Mouse (Mus musculus) layer of hippocampus, adult 9-11 months (tissue): ENCODE measurements around the gene Dock1.

ENCODE experiments used
- DNase-seq: peaks from one replicate; pipeline ENCODE4 v3.0.0; 2022

Dock1 gene

DNA sequence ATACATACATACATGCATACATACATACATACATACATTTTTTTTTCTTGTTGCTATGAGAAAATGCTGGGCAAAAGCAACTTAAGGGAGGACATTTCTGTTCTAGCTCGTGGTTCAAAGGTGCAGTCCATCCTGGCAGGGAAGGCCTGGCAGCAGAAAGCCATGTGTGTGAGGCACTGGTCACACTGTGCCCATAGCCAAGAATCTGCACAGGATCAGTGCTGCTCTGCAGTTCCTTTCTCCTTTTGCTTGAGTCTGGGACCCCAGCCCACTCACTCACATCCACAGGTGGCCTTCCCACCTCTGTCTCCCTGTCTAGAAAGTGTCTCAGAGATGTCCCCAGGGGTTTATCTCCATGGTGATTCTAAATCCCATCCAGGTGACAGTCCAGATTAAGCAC lies 331.8 kb downstream of the Dock1 start:
- no peak for DNase-seq

GRCm38 (mm10) chr7:135002891-135003290 lies 332.4 kb downstream of the Dock1 start:
- DNase-seq: no peak

- DNase-seq: no peak
These were observed 335.6 kb downstream of the Dock1 start for GRCm38 (mm10) chr7:135005964-135006560.

DNA sequence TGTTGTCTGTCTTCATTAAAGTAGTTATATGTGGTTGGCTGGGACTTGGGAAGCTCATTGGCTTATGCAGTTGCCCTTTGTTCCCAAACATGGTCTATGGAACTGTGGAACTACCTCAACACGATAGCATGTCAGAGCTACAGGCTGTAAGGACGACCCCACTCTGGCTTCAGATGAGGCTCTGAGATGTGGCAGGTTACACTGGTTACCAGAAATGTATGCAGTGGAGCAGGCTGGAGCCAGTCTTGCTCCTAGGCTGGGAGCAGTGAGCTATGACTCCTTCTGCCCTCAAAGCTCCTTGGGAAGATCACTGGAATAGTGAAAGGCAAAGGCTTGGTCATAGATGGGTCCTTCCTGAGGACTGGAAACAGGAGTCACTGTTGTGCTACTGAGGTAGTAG lies 337.6 kb downstream of the Dock1 start:
- no peak for DNase-seq

DNA sequence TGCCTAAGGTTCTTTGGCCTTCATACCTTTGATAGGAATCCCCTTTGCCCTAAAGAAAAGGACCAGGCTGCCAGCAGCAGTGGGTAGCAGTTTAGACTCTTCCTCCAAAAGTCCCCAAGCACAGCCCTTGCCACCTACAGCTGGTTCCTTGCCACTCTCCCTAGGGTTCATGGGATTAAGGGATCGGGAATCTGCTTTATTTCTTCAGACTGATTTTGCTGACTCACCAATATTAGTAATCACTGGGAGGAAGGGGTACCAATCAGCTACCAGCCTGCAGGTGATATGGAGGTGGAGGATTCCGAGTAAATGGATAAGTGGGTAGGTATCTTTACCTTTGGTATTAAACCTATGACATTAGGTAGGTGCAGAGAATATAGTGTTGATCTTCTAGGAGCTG lies 340.5 kb downstream of the Dock1 start:
- DNase-seq: no peak

DNA sequence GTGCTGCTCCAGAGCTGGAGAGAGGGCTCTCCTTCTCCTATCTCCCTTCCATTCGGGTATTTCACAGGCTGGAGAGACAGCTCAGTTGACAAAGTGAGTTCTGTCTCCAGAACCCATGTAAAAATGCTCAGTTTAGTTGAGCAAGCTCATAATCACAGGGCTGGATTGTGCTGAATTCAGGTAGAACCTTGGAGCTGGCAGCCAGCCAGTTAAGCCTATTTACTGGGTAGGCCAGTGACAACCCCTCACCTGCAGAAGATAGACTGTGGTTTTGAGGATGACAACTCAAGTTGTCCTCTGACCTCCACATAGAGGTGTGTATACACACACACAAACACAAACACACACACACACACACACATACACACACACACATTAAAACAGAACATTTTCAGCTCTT lies 347.1 kb downstream of the Dock1 start:
- DNase-seq: no peak

DNA sequence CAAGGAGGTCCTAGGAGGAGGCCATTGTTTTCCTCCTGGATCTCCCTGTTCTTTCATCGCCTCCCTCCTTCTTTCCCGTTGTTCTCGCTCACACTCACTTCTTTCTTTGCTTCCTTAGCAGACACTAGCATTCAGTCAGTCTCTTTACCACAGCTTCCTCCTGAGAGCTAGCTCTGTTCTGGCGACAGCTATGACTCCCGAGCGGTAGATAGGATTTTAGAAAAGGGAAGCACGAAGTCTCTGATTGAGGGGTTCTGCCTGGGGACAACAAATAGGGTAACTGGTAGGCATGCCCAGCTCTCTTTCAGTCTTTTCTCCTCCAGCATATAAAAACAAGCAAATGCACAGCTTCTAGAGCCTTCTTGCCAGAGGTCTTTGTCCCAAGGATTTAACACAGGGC lies 350.3 kb downstream of the Dock1 start:
- DNase-seq: no peak

- DNase-seq: no peak
These were observed 351.2 kb downstream of the Dock1 start for GRCm38 (mm10) chr7:135021544-135022100.

DNA sequence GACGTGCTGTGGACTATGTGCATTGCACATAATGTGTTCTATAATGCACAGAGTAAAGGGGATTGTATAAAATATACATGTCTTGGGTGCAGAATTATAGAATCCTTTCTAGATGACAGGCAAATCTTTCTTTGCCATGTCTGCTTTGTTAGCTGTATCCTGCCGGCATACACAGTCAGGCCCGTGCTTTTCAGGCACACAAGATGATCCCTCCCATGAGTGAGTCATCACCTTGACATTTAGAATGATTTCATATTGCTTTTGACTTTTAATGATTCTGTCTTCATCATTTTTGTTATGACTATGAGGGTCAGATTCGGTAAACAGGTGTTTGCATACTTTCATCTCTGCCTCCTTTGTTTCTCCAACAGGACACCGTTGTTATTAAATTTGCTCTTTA lies 354.1 kb downstream of the Dock1 start:
- no peak for DNase-seq

DNA sequence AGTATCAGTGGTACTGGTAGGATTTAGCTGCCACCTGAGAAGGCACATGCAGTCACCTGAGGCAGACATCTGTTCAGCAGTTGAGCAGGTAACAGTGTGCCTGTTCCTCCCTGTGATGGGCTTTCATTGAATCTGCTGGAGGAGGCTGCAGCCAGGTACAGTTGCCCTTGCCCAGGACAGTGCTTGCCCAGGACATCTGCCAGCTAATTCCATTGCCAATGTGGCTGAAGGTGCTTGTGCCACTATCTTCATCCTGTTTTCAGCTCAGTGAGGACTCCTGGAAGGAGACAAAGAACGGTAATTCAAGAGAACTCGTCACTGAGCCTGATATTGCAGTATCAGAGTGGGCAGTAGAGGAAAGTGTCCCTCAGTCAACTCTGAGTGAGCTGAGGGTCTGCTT lies 358.3 kb downstream of the Dock1 start:
- no peak for DNase-seq

GRCm38 (mm10) chr7:135029136-135029535 lies 358.7 kb downstream of the Dock1 start:
- DNase-seq: peak; percentile 10

- DNase-seq: no peak
These were observed 361.0 kb downstream of the Dock1 start for GRCm38 (mm10) chr7:135031466-135031865.

GRCm38 (mm10) chr7:135034811-135035210 lies 364.4 kb downstream of the Dock1 start:
- no peak for DNase-seq

- no peak for DNase-seq
These were observed 365.2 kb downstream of the Dock1 start for GRCm38 (mm10) chr7:135035651-135036050.

GRCm38 (mm10) chr7:135038930-135039329 lies 368.5 kb downstream of the Dock1 start:
- DNase-seq: no peak

DNA sequence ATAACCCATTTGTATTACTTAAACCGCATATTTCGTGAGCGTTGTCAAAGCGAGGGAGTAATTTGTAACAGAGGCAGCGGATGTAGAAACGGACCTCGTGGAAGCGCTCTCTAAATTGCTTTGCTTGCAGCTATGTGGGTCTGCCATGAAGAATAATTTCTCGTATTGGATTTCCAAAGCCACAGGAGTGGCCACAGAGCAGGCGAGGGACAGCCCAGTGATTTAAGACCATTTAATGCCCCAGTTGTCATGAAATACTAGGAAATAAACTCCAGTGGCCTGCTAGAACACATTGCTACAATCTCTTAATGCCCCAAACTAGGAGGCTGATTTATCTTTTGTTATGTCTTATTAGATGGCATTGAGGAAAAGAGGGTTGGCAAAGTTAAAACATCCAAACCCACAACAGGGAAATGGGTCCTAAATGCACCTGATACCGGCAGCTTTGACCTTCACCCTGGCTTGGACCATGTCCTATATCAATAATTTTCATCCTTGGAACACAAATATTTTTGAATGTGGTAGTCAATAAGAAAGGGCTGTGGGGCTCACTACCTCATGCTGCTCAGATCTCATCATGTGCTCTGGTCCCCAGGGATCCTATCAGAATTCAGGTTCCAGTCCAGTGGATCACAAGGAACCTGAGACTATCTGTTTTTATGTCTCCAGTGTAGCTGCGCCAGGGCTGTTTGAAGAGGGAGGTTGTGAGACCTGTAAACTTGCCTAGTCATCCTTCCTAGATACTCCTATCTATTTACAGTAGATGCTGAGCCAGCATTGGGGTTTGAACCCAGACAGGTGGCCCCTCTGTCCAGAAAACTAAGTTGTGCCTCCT lies 373.7 kb downstream of the Dock1 start:
- no peak for DNase-seq

- DNase-seq: no peak
These were observed 379.0 kb downstream of the Dock1 start for GRCm38 (mm10) chr7:135049416-135049815.

- DNase-seq: no peak
These were observed 382.8 kb downstream of the Dock1 start for GRCm38 (mm10) chr7:135053186-135053715.

DNA sequence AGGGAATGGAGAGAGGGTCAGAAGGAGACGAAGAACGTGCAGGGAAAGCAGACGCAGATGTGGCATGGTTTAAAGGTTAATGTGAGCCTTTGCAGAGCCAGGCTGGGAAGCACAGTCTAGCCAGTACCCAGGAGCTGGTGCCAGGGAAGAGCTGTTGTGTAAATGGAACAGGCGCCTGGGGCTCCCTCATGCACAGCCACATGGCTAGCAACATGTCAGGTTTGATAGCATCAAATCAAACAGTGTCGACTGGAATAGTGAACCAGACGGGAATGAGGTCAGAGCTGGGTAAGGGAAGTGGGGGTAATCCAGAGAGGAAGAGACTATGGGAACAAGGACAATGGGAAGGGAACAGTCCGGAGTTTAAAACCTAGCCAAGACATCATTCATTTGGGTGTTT lies 384.2 kb downstream of the Dock1 start:
- DNase-seq: peak; percentile 14

- DNase-seq: peak; percentile 49
These were observed 388.6 kb downstream of the Dock1 start for GRCm38 (mm10) chr7:135059071-135059470.

DNA sequence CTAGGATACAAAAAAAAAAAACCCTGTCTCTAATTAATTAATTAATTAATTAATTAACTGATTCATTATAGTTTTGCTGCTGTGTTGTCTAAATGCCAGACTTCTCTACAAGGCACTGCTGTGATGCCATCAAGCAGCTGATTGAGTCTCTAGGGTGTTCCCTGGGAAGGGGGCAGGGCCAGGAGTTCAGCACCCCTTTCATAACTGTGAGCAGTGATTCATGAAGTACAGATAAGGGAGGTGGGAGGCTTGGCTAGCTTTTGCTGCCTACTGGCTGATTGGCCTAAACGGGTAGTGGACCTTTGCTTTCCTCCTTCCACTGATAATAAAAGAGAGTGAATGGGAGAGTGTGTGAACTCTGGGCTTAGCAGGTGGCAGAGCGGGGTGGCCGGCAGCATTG lies 389.1 kb downstream of the Dock1 start:
- no peak for DNase-seq

DNA sequence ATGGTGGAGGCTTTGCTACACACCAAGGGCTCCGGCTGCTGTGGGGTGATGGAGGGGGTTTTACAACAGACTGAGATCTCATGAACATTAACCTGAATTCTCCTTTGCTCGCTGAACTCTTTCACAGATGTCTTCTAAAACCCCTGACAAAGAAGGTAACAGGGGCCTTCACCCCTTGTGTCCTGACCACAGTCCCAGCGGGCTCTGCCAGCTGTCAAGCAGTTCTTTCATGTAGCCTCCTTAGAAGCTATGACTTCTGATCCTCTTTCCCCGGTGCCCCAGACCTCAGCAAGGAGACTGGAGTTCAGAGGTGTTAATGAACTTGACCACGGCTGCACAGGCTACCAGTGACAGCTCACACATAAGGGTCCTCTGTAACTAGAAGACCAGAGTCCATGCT lies 393.4 kb downstream of the Dock1 start:
- no peak for DNase-seq

DNA sequence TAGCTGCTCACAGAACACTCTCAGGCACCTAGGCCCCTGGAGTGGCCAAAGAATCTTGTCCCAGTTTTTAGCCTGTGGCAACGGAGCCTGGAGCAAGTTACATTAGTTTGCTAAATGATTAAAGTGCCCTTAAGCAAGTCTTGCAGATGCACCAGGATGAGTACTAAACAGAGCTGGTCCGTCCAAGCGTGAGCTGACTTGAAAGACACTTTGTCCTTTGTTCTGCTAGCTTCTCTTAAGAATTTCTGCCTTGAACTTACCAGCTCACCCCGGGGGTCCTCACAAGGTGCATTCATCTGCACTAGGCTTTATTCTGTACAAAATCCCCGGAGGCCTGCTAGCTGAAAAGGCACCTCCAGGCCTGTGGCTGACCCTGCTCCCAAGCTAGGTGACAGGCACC lies 394.8 kb downstream of the Dock1 start:
- no peak for DNase-seq

GRCm38 (mm10) chr7:135068887-135069286 lies 398.4 kb downstream of the Dock1 start:
- DNase-seq: no peak
